Comparison of ENCODE assay signal across 10 mouse cellular contexts in the genomic region with DNA sequence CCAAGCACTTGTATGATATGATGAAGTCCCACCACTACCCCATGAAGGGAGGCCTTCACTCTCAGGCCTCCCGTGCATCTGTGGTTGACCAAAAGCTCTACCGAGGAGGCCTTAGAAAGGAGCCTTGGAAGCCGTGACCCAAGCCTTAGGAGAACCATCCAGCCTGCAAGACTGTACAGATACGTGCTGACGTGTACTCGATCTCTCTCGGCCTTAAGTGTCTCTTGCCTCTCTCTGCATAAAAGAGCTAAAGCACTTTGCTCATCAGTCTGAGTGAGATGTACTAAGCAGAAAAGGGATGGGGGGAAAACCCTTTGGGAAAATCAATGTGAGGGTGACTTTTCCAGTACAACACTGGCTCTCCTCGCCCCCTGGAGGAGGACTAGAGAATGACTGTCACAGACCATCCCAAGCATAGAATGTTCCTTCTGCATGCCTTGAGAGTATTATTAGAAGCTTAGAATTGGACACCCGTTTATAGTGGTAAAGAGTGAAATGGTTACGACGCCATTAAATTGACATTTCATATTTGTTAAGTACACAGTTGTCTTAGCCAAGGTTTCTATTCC. TPM values are rescaled to one million over a fixed set of nuclear protein-coding genes. Genes with fewer than 3 reads are reported as not detected.
DNase-seq lines count a peak whose midpoint lies in the region; ATAC-seq and TF ChIP-seq lines count a peak whose summit lies in the region.
"Had no signal": no experiment of that assay in that cellular context is flagged by ENCODE, and none has a peak within 500 bp of the region (broad histone marks: within the 10 kb centered on the region; RNA-seq: fewer than 3 reads in every experiment).

No protein-coding gene starts in this region.

- intact Hi-C loops in left cerebral cortex, postnatal 4 days (cut with DNase I), result no loop called here
- intact Hi-C loops in left cerebral cortex, postnatal 36 days (cut with DNase I), result no loop called here

- TF ChIP-seq POLR2A in cerebellum, adult 2 months (IDR thresholded peaks at IDR 0.05; ENCODE audit: borderline replicate concordance, insufficient read depth, low read length), result no peak

- H3K4me1 ChIP-seq in cerebellum, adult 2 months (ENCODE audit: control insufficient read depth, insufficient read depth, low read length), result no peaks in the 10 kb centered on the region
- H3K4me1 ChIP-seq: neural tube, embryonic 13.5 days had no signal

- no peaks in the 10 kb centered on the region for H3K27me3 ChIP-seq in cerebellum, adult 2 months (ENCODE audit: control insufficient read depth, insufficient read depth, low read length)
- H3K27me3 ChIP-seq: neural tube, embryonic 13.5 days had no signal

- no peak overlapping the region for H3K27ac ChIP-seq in cerebellum, adult 2 months (ENCODE audit: insufficient read depth, low read length)
- H3K27ac ChIP-seq: neural tube, embryonic 13.5 days had no signal

- peak in 1 of 2 experiments; percentile 14 for DNase-seq in cerebellum, adult 2 months
- peak; percentile 34 for DNase-seq in left cerebral cortex, postnatal 4 days
- DNase-seq in left cerebral cortex, postnatal 36 days (ENCODE audit: low spot score in 2 of 2), result no peak
- peak; percentile 44 for DNase-seq in kidney, postnatal 14 days
- peak; percentile 27 for DNase-seq in thymus, postnatal 0 days (ENCODE audit: low spot score)
- DNase-seq in spleen, adult 12 weeks (ENCODE audit: low spot score), result no peak

- WGBS in cerebellum, adult 2 months, result 88% methylated on average over 11 of the region's 11 CpGs

- peak; percentile 37; the same call in 1 of the 2 replicates for TF ChIP-seq CTCF in cerebellum, adult 2 months (IDR thresholded peaks at IDR 0.05; ENCODE audit: borderline replicate concordance, insufficient read depth, low read depth, low read length)

- ATAC-seq in cerebellum, adult (ENCODE audit: insufficient number of reproducible peaks, low FRiP score, low TSS enrichment), result no peak
- peak; percentile 63 for ATAC-seq in activated CD4-positive, CD25-positive, alpha-beta regulatory T cell, adult 4 months

- no peak overlapping the region for H3K4me3 ChIP-seq in cerebellum, adult 2 months (replicated peaks; ENCODE audit: insufficient read depth, low read depth, low read length)
- H3K4me3 ChIP-seq: erythroblast, embryonic 14.5 days; neural tube, embryonic 13.5 days had no signal

RNA-seq across cellular contexts. Expression of gene Gng12, which starts 59.0 kb away (rescaled TPM):
- 38.1 and 40.1 TPM in 2 replicates for polyA plus RNA-seq in cerebellum, adult 2 months (2012; rRNA removed)
- total RNA-seq in left cerebral cortex, postnatal 4 days (2021), result 10 to 100 TPM; 49.1 to 54.0 TPM
- 10 to 100 TPM; 55.8 to 69.6 TPM for total RNA-seq in left cerebral cortex, postnatal 36 days (2021)
- polyA plus RNA-seq in activated CD4-positive, CD25-positive, alpha-beta regulatory T cell, adult 4 months (2017; shearing (Covaris generic)), result 10 to 100 TPM; 21.3 to 21.7 TPM
- polyA plus RNA-seq in thymus, postnatal 0 days (2015; fragmentation: Nextera tagmentation; extraction: Ambion mirVana), result 34.5 and 39.6 TPM in 2 replicates

Comparison
In these comparisons a context has a peak if more than half of its experiments do, and no peak if none do; other contexts are left out.
1. DNase-seq: peak in left cerebral cortex, postnatal 4 days (single experiment), kidney, postnatal 14 days (single experiment) and thymus, postnatal 0 days (single experiment); none in left cerebral cortex, postnatal 36 days (0 of 2) and spleen, adult 12 weeks (single experiment).